Mouse (Mus musculus) small intestine, adult 2 months (tissue): ENCODE data around the gene Pigb. TPM values are rescaled to one million over a fixed set of nuclear protein-coding genes. Genes with fewer than 3 reads are reported as not detected.

Source experiments
- H3K27ac ChIP-seq: fragments of 200-500 bp; 2 replicates; pipeline ENCODE4 v1.5.1; 2012; ENCODE audit warnings: low read depth, low read length, control low read depth, inconsistent platforms; ENCODE audit not compliant: insufficient read depth
- H3K27me3 ChIP-seq: fragments of 200-500 bp; 2 replicates; pipeline ENCODE4 v1.6.1; 2012; ENCODE audit warnings: mild to moderate bottlenecking, moderate library complexity, low read length, inconsistent platforms; ENCODE audit not compliant: control insufficient read depth, insufficient read depth
- H3K36me3 ChIP-seq: fragments of 200-500 bp; 2 replicates; pipeline ENCODE4 v1.6.1; 2012; ENCODE audit warnings: mild to moderate bottlenecking, low read length, control low read depth, inconsistent platforms; ENCODE audit not compliant: control insufficient read depth, insufficient read depth
- H3K4me1 ChIP-seq: fragments of 200-500 bp; 2 replicates; pipeline ENCODE4 v1.6.1; 2012; ENCODE audit warnings: low read length, inconsistent platforms, mixed read lengths; ENCODE audit not compliant: control insufficient read depth, insufficient read depth, insufficient read length
- H3K4me3 ChIP-seq: fragments of 200-500 bp; 2 replicates; pipeline ENCODE4 v1.5.1; 2012; ENCODE audit warnings: low read depth, mild to moderate bottlenecking, control low read depth, inconsistent platforms, low read length, moderate library complexity
- CTCF ChIP-seq: fragments of 200-500 bp; IDR thresholded peaks from 2 replicates; pipeline ENCODE4 v1.5.1; 2012; ENCODE audit warnings: low read depth, mild to moderate bottlenecking, control low read depth, inconsistent platforms, low read length, moderate library complexity, mixed read lengths; ENCODE audit not compliant: insufficient replicate concordance, insufficient read length; ENCODE audit errors: extremely low read depth
- POLR2A ChIP-seq: fragments of 200-500 bp; IDR thresholded peaks from 2 replicates; pipeline ENCODE4 v1.6.1; 2012; ENCODE audit warnings: low read depth, mild to moderate bottlenecking, control low read depth, inconsistent platforms, low read length, moderate library complexity
- WGBS: fragments of 180-500 bp; shearing (Covaris S2); methylation state at CpG from one replicate; pipeline ENCODE4 v1.1.7; 2018; 5-methylcytosine and 5-hydroxymethylcytosine counted together
- polyA plus RNA-seq: library from polyadenylated mRNA; depleted of rRNA; stranded (reverse); fragments of >200 nt; gene quantifications from 2 replicates; pipeline ENCODE4 v1.2.3, GENCODE M21; 2012

The Pigb gene
- polyA plus RNA-seq, 1 experiment: 5.0 TPM

GRCm38 (mm10) chr9:73030443-73030842 is 9.7 kb downstream of the Pigb start:
- Histone ChIP-seq H3K4me1 (no peaks in the 10 kb centered on the region), H3K27ac (no peak overlapping the region), H3K4me3 (no peak overlapping the region), H3K27me3 (no peaks in the 10 kb centered on the region), H3K36me3 (peaks cover 18% of the 10 kb centered on the region)
- TF ChIP-seq POLR2A (no peak), CTCF (no peak)
- WGBS: 86% methylated on average over 1 of the region's 1 CpGs

- WGBS: 65% methylated on average over 17 of the region's 17 CpGs
- Histone ChIP-seq H3K4me3 (no peak overlapping the region), H3K4me1 (no peaks in the 10 kb centered on the region), H3K36me3 (peaks cover 21% of the 10 kb centered on the region), H3K27ac (no peak overlapping the region), H3K27me3 (no peaks in the 10 kb centered on the region)
- no peak for TF ChIP-seq POLR2A
- TF ChIP-seq CTCF: no peak
These were observed 14.2 kb downstream of the Pigb start for GRCm38 (mm10) chr9:73025818-73026636.

GRCm38 (mm10) chr9:73020566-73021097 is 19.5 kb downstream of the Pigb start:
- Histone ChIP-seq H3K4me3 (no peak overlapping the region), H3K27ac (no peak overlapping the region), H3K27me3 (no peaks in the 10 kb centered on the region), H3K4me1 (no peaks in the 10 kb centered on the region), H3K36me3 (peaks cover 43% of the 10 kb centered on the region)
- no peak for TF ChIP-seq POLR2A
- WGBS: 89% methylated on average over 5 of the region's 5 CpGs

GRCm38 (mm10) chr9:73019841-73020240 is 20.3 kb downstream of the Pigb start:
- no peaks in the 10 kb centered on the region for H3K4me1 ChIP-seq
- TF ChIP-seq POLR2A (no peak), CTCF (no peak)
- H3K4me3 ChIP-seq: no peak overlapping the region
- H3K36me3 ChIP-seq: peaks cover 47% of the 10 kb centered on the region
- no peaks in the 10 kb centered on the region for H3K27me3 ChIP-seq
- H3K27ac ChIP-seq: no peak overlapping the region
- WGBS: 86% methylated on average over 10 of the region's 10 CpGs

GRCm38 (mm10) chr9:73014724-73015123 is 25.5 kb downstream of the Pigb start:
- Histone ChIP-seq H3K4me3 (no peak overlapping the region), H3K27me3 (no peaks in the 10 kb centered on the region), H3K4me1 (no peaks in the 10 kb centered on the region), H3K27ac (no peak overlapping the region), H3K36me3 (peaks cover 47% of the 10 kb centered on the region)
- WGBS: 75% methylated on average over 13 of the region's 13 CpGs
- TF ChIP-seq POLR2A (no peak), CTCF (no peak)

- Histone ChIP-seq H3K4me3 (no peak overlapping the region), H3K27ac (no peak overlapping the region), H3K4me1 (no peaks in the 10 kb centered on the region), H3K27me3 (no peaks in the 10 kb centered on the region), H3K36me3 (peaks cover 43% of the 10 kb centered on the region)
- no peak for TF ChIP-seq CTCF
- TF ChIP-seq POLR2A: no peak
- 95% methylated on average over 4 of the region's 4 CpGs for WGBS
These were observed 27.5 kb downstream of the Pigb start for GRCm38 (mm10) chr9:73012629-73013028.

GRCm38 (mm10) chr9:73008384-73008783 is 31.8 kb downstream of the Pigb start:
- H3K4me1 ChIP-seq: no peaks in the 10 kb centered on the region
- no peak overlapping the region for H3K27ac ChIP-seq
- TF ChIP-seq CTCF (no peak), POLR2A (no peak)
- H3K36me3 ChIP-seq: peaks cover 41% of the 10 kb centered on the region
- H3K4me3 ChIP-seq: no peak overlapping the region
- no peaks in the 10 kb centered on the region for H3K27me3 ChIP-seq
- 59% methylated on average over 3 of the region's 3 CpGs for WGBS
